ENCODE assay signal across 11 mouse cellular contexts in the genomic region with DNA sequence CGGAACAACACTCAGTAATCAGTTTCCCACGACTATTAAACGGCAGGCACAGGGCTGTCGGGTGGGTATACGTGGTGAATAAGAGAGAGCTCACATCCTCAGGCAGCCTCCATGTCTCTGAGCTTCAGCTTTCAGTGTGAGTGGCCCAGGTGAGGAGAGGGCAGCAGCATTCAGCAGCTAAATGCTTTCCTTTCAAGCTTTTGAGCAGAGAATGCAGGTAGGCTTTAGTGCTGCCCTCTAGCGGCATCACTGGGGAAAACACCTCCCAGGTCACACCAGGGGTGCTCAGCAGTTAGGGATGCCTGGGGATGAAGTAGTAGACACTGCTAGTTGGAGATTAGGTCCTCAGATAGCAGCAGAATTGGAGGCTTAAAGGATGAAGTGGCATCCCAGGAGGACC. TPM values are rescaled to one million over a fixed set of nuclear protein-coding genes. Genes with fewer than 3 reads are reported as not detected.
DNase-seq lines count a peak whose midpoint lies in the region; ATAC-seq and TF ChIP-seq lines count a peak whose summit lies in the region.
"Not testable (repeated sequence)": the region's sequence is repeated elsewhere in the genome, so short reads cannot be mapped to it uniquely, and the experiment has no call there.
"Had no signal": no experiment of that assay in that cellular context is flagged by ENCODE, and none has a peak within 500 bp of the region (broad histone marks: within the 10 kb centered on the region; RNA-seq: fewer than 3 reads in every experiment).

No protein-coding gene starts in this region.

- intact Hi-C loops in gastrocnemius, postnatal 36 days (cut with DNase I): not testable (repeated sequence)

- not testable (repeated sequence) for H3K27me3 ChIP-seq in G1E (ENCODE audit: insufficient read depth, low read length); intestine, embryonic 16.5 days (replicated peaks; ENCODE audit: control insufficient read depth, insufficient read depth, low read length); neural tube, embryonic 15.5 days (replicated peaks)

- peak; percentile 57 for ATAC-seq in G1E (ENCODE audit: extremely low read depth, insufficient number of reproducible peaks, low FRiP score, poor library complexity, severe bottlenecking)
- ATAC-seq in intestine, embryonic 16.5 days: peak; percentile 43; the same call in 1 of the 2 replicates
- ATAC-seq in neural tube, embryonic 15.5 days (ENCODE audit: low FRiP score): peak; percentile 66

- H3K4me3 ChIP-seq in G1E (ENCODE audit: low read depth, low read length); intestine, embryonic 16.5 days (ENCODE audit: low read length); neural tube, embryonic 15.5 days (replicated peaks): not testable (repeated sequence)

- DNase-seq in G1E (ENCODE audit: low spot score): not testable (repeated sequence)
- peak; percentile 23 for DNase-seq in cerebellum, adult 9-11 months
- DNase-seq in gastrocnemius, postnatal 36 days: peak; percentile 7 to 29
- DNase-seq in layer of hippocampus, postnatal 36 days: peak; percentile 26 to 27
- DNase-seq in lung, postnatal 10 days: peak; percentile 50
- DNase-seq in testis, postnatal 14 days (ENCODE audit: low spot score): peak; percentile 39

- H3K4me2 ChIP-seq in intestine, embryonic 16.5 days (ENCODE audit: low read depth, low read length); neural tube, embryonic 15.5 days: not testable (repeated sequence)

- not testable (repeated sequence) for H3K27ac ChIP-seq in intestine, embryonic 16.5 days (ENCODE audit: low read length); neural tube, embryonic 15.5 days (replicated peaks)

- WGBS in intestine, embryonic 16.5 days: 0% methylated on average over 1 of the region's 6 CpGs
- WGBS in neural tube, embryonic 15.5 days: 0% methylated on average over 1 of the region's 6 CpGs

- not testable (repeated sequence) for TF ChIP-seq CTCF in G1E (IDR thresholded peaks at IDR 0.05; ENCODE audit: low read depth, low read length)

- H3K36me3 ChIP-seq in G1E (replicated peaks); intestine, embryonic 16.5 days (ENCODE audit: control insufficient read depth, insufficient read depth, low read length); neural tube, embryonic 15.5 days: not testable (repeated sequence)

- not testable (repeated sequence) for H3K9me3 ChIP-seq in G1E (replicated peaks); intestine, embryonic 16.5 days (ENCODE audit: control insufficient read depth, low read length); neural tube, embryonic 15.5 days (replicated peaks)

- not testable (repeated sequence) for H3K9ac ChIP-seq in intestine, embryonic 16.5 days (ENCODE audit: low read depth, low read length); neural tube, embryonic 15.5 days (replicated peaks)

- H3K4me1 ChIP-seq in G1E (ENCODE audit: insufficient read depth, low read depth, low read length); intestine, embryonic 16.5 days (ENCODE audit: control insufficient read depth, insufficient read depth, low read length); neural tube, embryonic 15.5 days: not testable (repeated sequence)

RNA-seq across cellular contexts. Expression of gene Gm3776, which starts 2.8 kb away (rescaled TPM):
- total RNA-seq in G1E (2014; fragmentation: Nextera tagmentation) (not detected in 2 replicates), G1E (2017) (not detected in 2 replicates)
- polyA plus RNA-seq in G1E (2012): not detected in 2 replicates
- not detected for total RNA-seq in gastrocnemius, postnatal 36 days (2021)
- 73.4 and 80.7 TPM in 2 replicates for polyA plus RNA-seq in intestine, embryonic 16.5 days (2015; fragmentation: Nextera tagmentation; extraction: Ambion mirVana)
- total RNA-seq in layer of hippocampus, postnatal 36 days (2021): not detected
- polyA plus RNA-seq in neural tube, embryonic 15.5 days (2015; fragmentation: Nextera tagmentation; extraction: Ambion mirVana): not detected in 2 replicates
- polyA plus RNA-seq: erythroblast, embryonic 14.5 days had no signal

RNA-seq across cellular contexts. Expression of gene Gsta1, which starts 29.2 kb away (rescaled TPM):
- total RNA-seq in G1E (2014; fragmentation: Nextera tagmentation) (not detected in 2 replicates), G1E (2017) (not detected in 2 replicates)
- not detected in 2 replicates for polyA plus RNA-seq in G1E (2012)
- total RNA-seq in gastrocnemius, postnatal 36 days (2021): not detected
- polyA plus RNA-seq in intestine, embryonic 16.5 days (2015; fragmentation: Nextera tagmentation; extraction: Ambion mirVana): 94.1 and 98.3 TPM in 2 replicates
- not detected for total RNA-seq in layer of hippocampus, postnatal 36 days (2021)
- 0.22 TPM in 1 of 2 replicates, not detected in the other for polyA plus RNA-seq in neural tube, embryonic 15.5 days (2015; fragmentation: Nextera tagmentation; extraction: Ambion mirVana)
- polyA plus RNA-seq: erythroblast, embryonic 14.5 days had no signal

RNA-seq across cellular contexts. Expression of gene Gm10639, which starts 30.0 kb away (rescaled TPM):
- total RNA-seq in G1E (2014; fragmentation: Nextera tagmentation) (not detected in 2 replicates), G1E (2017) (not detected in 2 replicates)
- polyA plus RNA-seq in G1E (2012): not detected in 2 replicates
- not detected for total RNA-seq in gastrocnemius, postnatal 36 days (2021)
- polyA plus RNA-seq in intestine, embryonic 16.5 days (2015; fragmentation: Nextera tagmentation; extraction: Ambion mirVana): 0.93 and 0.95 TPM in 2 replicates
- not detected for total RNA-seq in layer of hippocampus, postnatal 36 days (2021)
- polyA plus RNA-seq in neural tube, embryonic 15.5 days (2015; fragmentation: Nextera tagmentation; extraction: Ambion mirVana): not detected in 2 replicates
- total RNA-seq: heart, postnatal 25 days had no signal
- polyA plus RNA-seq: erythroblast, embryonic 14.5 days; liver, embryonic 16.5 days had no signal

RNA-seq across cellular contexts. Expression of gene Omt2a, which starts 54.9 kb away (rescaled TPM):
- total RNA-seq in G1E (2014; fragmentation: Nextera tagmentation) (not detected in 2 replicates), G1E (2017) (0.11 TPM in 1 of 2 replicates, not detected in the other)
- polyA plus RNA-seq in G1E (2012): not detected in 2 replicates
- total RNA-seq in gastrocnemius, postnatal 36 days (2021): not detected
- polyA plus RNA-seq in intestine, embryonic 16.5 days (2015; fragmentation: Nextera tagmentation; extraction: Ambion mirVana): not detected in 2 replicates
- total RNA-seq in layer of hippocampus, postnatal 36 days (2021): not detected
- not detected in 2 replicates for polyA plus RNA-seq in neural tube, embryonic 15.5 days (2015; fragmentation: Nextera tagmentation; extraction: Ambion mirVana)
- total RNA-seq: heart, postnatal 25 days had no signal
- polyA plus RNA-seq: erythroblast, embryonic 14.5 days; liver, embryonic 16.5 days had no signal
